Mouse (Mus musculus) lung, adult 2 months (tissue): Measurements from ENCODE around the gene Cstad.

Experiments used
- CTCF ChIP-seq: fragments of 200-500 bp; IDR thresholded peaks from 2 replicates; pipeline ENCODE4 v1.5.1; 2011; ENCODE audit warnings: mild to moderate bottlenecking, low read length, control low read depth; ENCODE audit not compliant: insufficient read depth
- POLR2A ChIP-seq: fragments of 200-500 bp; IDR thresholded peaks from 2 replicates; pipeline ENCODE4 v1.6.1; 2011; ENCODE audit warnings: low read depth, mild to moderate bottlenecking, control low read depth, low read length, borderline replicate concordance; ENCODE audit errors: extremely low read depth

DNA sequence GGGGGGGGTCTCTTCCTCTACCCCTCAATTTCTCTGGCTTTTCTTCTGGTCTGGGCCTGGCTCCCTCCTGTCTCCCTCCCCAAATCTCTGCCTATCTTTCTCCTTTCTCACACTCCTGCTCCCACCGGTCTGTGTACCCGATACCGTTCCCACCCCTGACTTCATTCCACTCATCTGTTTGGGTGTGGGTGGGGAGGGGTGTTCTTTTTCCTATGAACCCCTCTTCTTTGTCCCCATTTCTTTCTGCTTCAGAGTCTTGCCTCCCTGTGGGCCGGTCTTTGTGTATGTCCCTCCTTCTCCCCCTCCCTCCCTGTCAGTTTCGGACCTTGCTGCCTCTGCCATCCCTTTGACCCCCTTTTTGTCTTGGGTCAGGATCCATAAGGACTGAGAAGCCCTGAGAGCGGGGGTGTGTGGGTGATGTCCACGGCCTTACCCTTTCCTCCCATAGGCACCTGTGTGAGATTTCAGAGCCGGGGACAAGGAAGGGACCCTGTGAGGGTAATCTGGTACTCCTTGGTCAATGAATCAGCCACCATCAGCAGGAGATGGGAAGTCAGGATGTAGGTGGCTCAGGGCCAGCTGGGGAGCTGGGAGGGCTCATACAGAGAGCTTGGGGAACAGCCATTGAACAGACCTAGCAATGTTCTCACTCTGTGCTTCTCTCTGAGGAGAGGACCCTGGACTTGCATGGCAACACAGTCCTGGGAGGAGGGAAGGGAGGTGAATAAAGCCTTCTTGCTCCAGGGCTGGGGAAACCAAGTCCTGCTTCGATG is 19.5 kb downstream of the Cstad start:
- TF ChIP-seq CTCF (no peak), POLR2A (no peak)
